ENCODE assay signal across 8 mouse cellular contexts in genomic region chr13:71459022-71459536, GRCm38 (mm10).
DNase-seq lines count a peak whose midpoint lies in the region; ATAC-seq and TF ChIP-seq lines count a peak whose summit lies in the region.

No protein-coding gene starts in this region.

- H3K4me2 ChIP-seq in hindbrain, embryonic 16.5 days (ENCODE audit: low read length), result peak overlapping the region; percentile 55

- peak; percentile 18; the same call in 1 of the 2 replicates for ATAC-seq in hindbrain, embryonic 16.5 days

- H3K36me3 ChIP-seq in embryonic facial prominence, embryonic 10.5 days (replicated peaks), result no peaks in the 10 kb centered on the region
- H3K36me3 ChIP-seq in hindbrain, embryonic 16.5 days (ENCODE audit: control insufficient read depth, insufficient read depth, low read length), result no peaks in the 10 kb centered on the region
- H3K36me3 ChIP-seq in midbrain, embryonic 10.5 days, result no peaks in the 10 kb centered on the region

- no peaks in the 10 kb centered on the region for H3K9me3 ChIP-seq in embryonic facial prominence, embryonic 10.5 days
- no peaks in the 10 kb centered on the region for H3K9me3 ChIP-seq in hindbrain, embryonic 16.5 days (ENCODE audit: control insufficient read depth, low read length)
- no peaks in the 10 kb centered on the region for H3K9me3 ChIP-seq in midbrain, embryonic 10.5 days (replicated peaks)

- TF ChIP-seq CTCF in gastrocnemius, adult 2 months (IDR thresholded peaks at IDR 0.05), result no peak

- H3K4me3 ChIP-seq in embryonic facial prominence, embryonic 10.5 days, result peak overlapping the region; percentile 41
- no peak overlapping the region for H3K4me3 ChIP-seq in hindbrain, embryonic 16.5 days (ENCODE audit: low read length)
- H3K4me3 ChIP-seq in midbrain, embryonic 10.5 days, result peak overlapping the region; percentile 39
- no peak overlapping the region for H3K4me3 ChIP-seq in gastrocnemius, adult 2 months

- peak overlapping the region; percentile 67 for H3K27ac ChIP-seq in embryonic facial prominence, embryonic 10.5 days (replicated peaks)
- peak overlapping the region; percentile 58 for H3K27ac ChIP-seq in hindbrain, embryonic 16.5 days (ENCODE audit: low read depth, low read length)
- H3K27ac ChIP-seq in midbrain, embryonic 10.5 days (replicated peaks), result peak overlapping the region; percentile 78
- no peak overlapping the region for H3K27ac ChIP-seq in gastrocnemius, adult 2 months

- H3K9ac ChIP-seq in hindbrain, embryonic 16.5 days (ENCODE audit: low read depth, low read length), result peak overlapping the region; percentile 42; the same call in 1 of the 2 replicates

- DNase-seq in embryo, embryonic 10.5 days (ENCODE audit: low spot score), result peak; percentile 36
- DNase-seq in embryo, embryonic 10 days (ENCODE audit: low spot score), result no peak
- DNase-seq in embryonic facial prominence, embryonic 10.5 days (ENCODE audit: low spot score), result no peak
- no peak for DNase-seq in midbrain, embryonic 10.5 days (ENCODE audit: low spot score)
- DNase-seq in gastrocnemius, adult 2 months, result no peak
- no peak for DNase-seq in spleen, adult 12 weeks (ENCODE audit: low spot score)
- no peak for DNase-seq in urinary bladder, postnatal 10 days (ENCODE audit: low spot score)

- 14% methylated on average over 11 of the region's 11 CpGs for WGBS in embryonic facial prominence, embryonic 10.5 days
- WGBS in hindbrain, embryonic 16.5 days, result 18% methylated on average over 11 of the region's 11 CpGs
- 8% methylated on average over 11 of the region's 11 CpGs for WGBS in midbrain, embryonic 10.5 days

- peaks cover 25% of the 10 kb centered on the region for H3K4me1 ChIP-seq in embryonic facial prominence, embryonic 10.5 days
- H3K4me1 ChIP-seq in hindbrain, embryonic 16.5 days (ENCODE audit: control insufficient read depth, insufficient read depth, low read depth, low read length), result peaks cover 2% of the 10 kb centered on the region; the same call in 1 of the 2 replicates
- H3K4me1 ChIP-seq in midbrain, embryonic 10.5 days, result peaks cover 27% of the 10 kb centered on the region

- intact Hi-C loops in gastrocnemius, adult 2 months (cut with DNase I), result loop anchor here (10.0 kb wide), 1 partner anchor 496 kb away; no protein-coding TSS in a partner anchor

- peaks cover 84% of the 10 kb centered on the region for H3K27me3 ChIP-seq in embryonic facial prominence, embryonic 10.5 days (replicated peaks; ENCODE audit: low read depth, poor library complexity, severe bottlenecking)
- peaks cover 8% of the 10 kb centered on the region for H3K27me3 ChIP-seq in hindbrain, embryonic 16.5 days (replicated peaks; ENCODE audit: control insufficient read depth, insufficient read depth, low read length)
- H3K27me3 ChIP-seq in midbrain, embryonic 10.5 days (ENCODE audit: low read depth, poor library complexity, severe bottlenecking), result peaks cover 86% of the 10 kb centered on the region

Comparison
In these comparisons a context has a peak if more than half of its experiments do, and no peak if none do; other contexts are left out.
1. H3K4me3 ChIP-seq: peak in embryonic facial prominence, embryonic 10.5 days (single experiment) and midbrain, embryonic 10.5 days (single experiment); none in hindbrain, embryonic 16.5 days (single experiment) and gastrocnemius, adult 2 months (single experiment).